Mouse (Mus musculus) embryo, embryonic 11.5 days (tissue): ENCODE measurements at regions not wholly inside any gene's neighbourhood (a gene's known extent, or its start where the extent isn't known, plus 50 kb on each side); places are given as distances from the start of the nearest gene placed in this dataset.
"Not testable (repeated sequence)": the region's sequence is repeated elsewhere in the genome, so short reads cannot be mapped to it uniquely, and the experiment has no call there.

Source experiments
- DNase-seq: peaks from one replicate; pipeline ENCODE4 v3.0.0-alpha.2; 2012; ENCODE audit warnings: low read depth, low spot score

- DNase-seq: no peak
Measured at GRCm38 (mm10) chr14:15061966-15062860, 259.0 kb downstream of the Nek10 start.

DNA sequence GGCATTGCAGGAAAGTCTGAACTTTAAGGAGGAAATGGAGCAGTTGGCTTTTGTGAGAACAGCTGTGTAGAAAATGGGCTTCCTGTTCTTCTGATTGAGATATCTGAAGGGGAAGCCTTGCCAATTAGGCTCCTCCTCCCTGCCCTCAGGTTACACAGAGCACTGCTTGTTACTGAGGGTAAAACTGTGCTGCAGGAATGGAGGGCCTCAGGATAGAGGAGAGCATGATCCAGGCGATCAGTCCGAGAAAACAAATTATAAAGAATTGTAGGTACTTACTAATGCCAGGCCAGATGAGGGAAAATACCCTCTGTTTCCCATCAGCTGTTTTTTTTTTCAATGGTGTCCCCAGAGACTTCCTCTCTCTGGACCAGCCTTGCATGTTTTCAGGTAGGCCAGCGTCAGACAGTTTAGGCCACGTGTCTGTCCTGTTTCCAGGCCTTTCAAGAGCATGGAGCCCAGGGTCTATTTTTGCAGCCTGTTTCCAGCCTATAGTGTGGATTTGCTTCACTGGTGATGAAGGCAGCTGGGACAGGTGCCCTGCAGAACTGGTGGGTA, 259.7 kb downstream of the Nek10 start:
- no peak for DNase-seq

DNA sequence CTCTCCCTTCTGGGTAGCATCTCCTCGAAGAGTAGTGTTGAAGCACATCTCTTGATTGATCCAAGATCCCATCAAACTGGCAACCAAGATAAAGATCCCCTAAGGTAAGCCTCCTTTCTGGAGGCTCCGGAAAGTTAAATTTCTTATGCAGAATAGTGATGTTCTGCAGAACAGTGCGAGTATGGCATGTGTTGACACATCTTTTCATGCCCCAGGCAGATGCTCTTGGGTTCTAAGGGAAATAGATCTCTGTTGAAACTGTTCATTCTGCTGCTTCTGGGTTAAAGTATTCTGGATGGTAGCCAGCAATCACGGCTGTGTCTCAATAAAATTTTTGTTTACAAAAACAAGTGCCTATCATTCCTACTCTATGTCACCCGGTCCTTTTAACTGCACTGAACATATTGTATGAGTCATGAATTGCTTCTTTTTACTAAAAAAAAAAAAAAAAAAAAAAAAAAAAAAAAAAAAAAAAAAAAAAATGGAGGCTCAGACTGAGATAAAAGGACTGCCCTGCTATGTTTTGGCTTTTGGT, 261.8 kb downstream of the Nek10 start:
- no peak for DNase-seq

DNA sequence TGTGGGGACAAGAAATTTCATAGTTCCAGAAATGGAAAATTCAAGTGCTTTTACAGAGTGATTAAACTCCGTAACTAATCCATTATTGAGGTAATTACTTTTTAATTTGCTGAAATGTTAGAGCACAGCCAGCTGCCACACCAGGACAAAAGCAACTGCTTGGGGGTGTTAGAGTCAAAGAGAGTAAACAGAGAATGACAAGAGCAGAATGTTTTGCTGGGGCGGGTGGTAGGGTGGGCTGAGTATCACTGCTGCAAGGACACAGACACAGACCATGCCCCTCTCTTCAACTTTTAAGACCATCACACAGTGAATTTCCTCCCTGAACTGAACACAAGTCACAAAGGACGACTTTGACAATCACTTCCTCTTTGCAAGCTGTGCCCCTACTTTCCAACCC, 272.7 kb downstream of the Nek10 start:
- no peak for DNase-seq

GRCm38 (mm10) chr14:15082889-15083288, 279.7 kb downstream of the Nek10 start:
- no peak for DNase-seq

DNA sequence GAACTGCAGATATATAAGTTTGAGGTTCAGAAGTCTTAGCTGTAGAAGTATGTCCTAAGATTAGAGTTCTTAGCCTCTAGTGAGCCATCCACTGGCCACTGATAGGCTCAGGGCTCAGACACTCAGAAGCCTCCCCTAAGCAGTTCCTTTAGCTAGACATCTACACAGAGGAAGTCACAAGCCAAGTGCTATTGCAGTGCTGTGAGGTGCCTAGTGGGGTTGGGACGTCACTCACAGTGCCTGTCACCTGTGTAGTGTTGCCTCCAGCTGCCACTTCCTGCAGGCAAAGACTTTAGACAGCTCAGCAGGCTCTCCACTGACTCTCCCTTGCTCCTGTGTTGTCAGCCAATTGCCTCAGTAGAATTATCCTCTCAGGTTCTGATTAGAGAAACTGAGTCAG, 280.6 kb downstream of the Nek10 start:
- DNase-seq: no peak

DNA sequence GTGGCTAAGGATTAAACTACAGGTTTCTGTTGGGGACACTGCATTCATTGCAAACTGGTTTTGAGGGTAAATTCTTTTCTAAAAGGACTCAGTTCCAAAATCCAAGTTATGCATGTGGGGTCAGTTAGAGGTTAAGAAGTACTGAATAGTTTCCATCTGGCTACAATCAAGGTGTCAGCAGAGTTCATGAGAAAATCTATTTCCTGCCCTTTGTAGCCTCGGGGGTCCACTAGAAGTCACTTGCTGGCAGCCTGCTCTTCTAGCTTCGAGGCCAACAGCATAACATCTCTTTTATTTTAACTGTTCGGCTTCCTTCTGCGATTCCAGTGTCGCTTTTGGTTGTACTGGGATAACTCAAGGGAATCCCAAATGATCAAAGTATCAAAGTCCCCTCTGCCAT, 283.8 kb downstream of the Nek10 start:
- peak; percentile 16 for DNase-seq

- DNase-seq: no peak
Measured at GRCm38 (mm10) chr14:15096865-15097264, 293.6 kb downstream of the Nek10 start.

DNA sequence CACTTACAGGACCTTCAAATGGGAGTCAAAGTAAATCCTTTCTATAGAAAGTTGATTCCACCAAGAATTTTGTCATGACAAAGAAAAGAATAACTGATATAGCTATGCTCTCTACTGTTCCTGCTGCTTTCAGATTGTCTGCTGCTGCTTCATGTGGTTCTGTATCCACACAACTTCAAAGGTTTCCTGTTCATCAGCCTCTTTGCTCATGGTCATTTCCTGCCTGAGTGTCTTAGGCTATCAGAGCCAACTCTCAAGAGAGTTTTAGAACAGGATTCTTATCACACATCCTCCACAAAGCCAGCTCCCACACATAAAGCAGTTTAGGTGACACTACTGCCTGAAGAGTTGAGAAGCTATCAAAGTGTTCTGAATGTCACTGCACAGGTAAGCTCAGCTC, 296.7 kb downstream of the Nek10 start:
- DNase-seq: no peak

GRCm38 (mm10) chr14:15107795-15108321, 304.6 kb downstream of the Nek10 start:
- no peak for DNase-seq

DNA sequence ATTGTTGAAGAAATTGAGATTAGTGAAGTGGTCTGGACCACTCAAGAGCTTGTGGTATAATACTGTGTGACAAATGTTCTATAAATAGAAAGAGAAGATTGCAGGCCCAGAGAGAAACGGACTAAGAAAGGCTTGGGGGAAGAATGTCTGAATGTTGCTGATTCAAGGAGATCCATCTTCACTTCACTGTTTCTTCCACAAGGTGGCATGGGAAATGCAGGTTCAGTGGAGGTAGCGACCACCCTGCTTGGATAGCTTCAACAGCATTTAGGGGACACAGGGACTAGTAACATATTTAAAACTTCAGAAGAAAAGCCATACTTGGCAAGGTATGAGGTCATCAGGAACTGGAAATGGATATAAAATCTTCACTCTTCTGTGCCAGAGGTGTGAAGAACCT, 316.5 kb downstream of the Nek10 start:
- DNase-seq: no peak

- no peak for DNase-seq
Measured at GRCm38 (mm10) chr14:15128157-15128556, 310.6 kb downstream of the Lrrc3b start.

GRCm38 (mm10) chr14:15140871-15141270, 297.9 kb downstream of the Lrrc3b start:
- DNase-seq: not testable (repeated sequence)

DNA sequence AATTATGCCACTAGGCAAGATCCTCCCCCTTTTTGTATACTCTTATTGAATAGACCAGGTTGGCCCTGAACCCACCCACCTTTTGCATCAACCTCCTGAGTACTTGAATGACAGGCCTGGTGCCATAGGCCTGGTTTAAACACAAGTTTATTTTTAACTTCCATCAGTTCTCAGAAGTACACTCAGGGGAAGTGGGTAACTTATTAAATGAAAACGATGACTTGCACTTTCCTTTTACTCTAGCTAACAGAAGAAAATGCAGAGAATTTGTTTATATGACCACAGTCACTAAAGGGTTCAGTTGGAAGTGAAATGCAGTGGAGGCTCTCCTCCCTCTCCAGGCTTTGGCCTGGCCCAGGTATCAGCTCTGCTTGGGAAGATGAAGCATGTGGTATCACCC, 295.9 kb downstream of the Lrrc3b start:
- DNase-seq: no peak

DNA sequence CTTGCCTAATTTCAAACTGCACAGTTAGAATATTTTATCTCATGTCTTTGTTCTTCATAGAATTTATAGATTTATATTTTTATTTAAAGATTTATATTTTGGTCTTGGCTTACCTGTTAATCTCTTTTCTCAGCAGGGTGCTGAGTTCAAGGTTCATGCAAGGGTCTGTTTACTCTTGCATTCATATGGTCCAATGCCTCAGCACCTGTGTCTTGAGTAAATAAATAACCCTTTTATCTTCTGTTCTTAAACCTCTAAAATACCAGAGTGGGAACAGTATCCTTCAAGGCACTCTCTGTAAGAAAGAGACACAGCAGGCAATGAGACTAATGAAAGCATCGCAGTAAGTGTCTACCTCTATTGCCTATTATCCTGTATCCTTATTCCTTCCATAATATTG, 290.3 kb downstream of the Lrrc3b start:
- no peak for DNase-seq
